Mouse (Mus musculus) adrenal gland, adult 8-10 months (tissue): ENCODE results near the gene Nectin1. TPM values are rescaled to one million over a fixed set of nuclear protein-coding genes. Genes with fewer than 3 reads are reported as not detected.

ENCODE experiments used
- DNase-seq: peaks from one replicate; pipeline ENCODE4 v3.0.0; 2022
- total RNA-seq, 4 experiments: library from RNA; stranded (reverse); gene quantifications; 2 replicates each; pipeline ENCODE4 v1.2.4; 2022

Gene Nectin1
- total RNA-seq: 10 to 100 TPM; 39.3 to 61.3 (median 50.2) TPM

GRCm38 (mm10) chr9:43743647-43744137 lies at the start of gene Nectin1:
Nectin1 (plus strand) TSS chr9:43743984.
- peak; percentile 85 for DNase-seq

GRCm38 (mm10) chr9:43698080-43698712 lies 45.6 kb upstream of the Nectin1 start:
- DNase-seq: no peak

DNA sequence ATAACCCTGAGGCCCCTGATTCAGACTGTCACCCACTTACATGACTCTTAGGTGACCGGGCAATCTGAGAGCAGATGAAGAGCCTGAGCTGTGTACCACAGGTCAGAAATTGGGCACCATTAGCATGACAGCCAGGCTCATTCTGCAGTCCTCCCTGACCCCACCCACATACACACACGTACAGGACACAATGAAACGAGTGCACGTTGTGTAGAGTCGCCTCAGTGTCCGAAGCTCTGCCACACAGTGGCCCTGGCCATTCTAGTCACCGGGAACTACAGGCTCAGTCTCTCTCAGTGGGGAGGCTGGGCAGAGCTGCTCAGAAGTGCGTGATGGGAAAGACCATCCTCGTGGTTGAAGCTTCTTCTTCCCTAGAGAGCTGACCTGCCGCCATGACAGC lies 44.9 kb upstream of the Nectin1 start:
- DNase-seq: no peak

GRCm38 (mm10) chr9:43699417-43700225 lies 44.2 kb upstream of the Nectin1 start:
- DNase-seq: no peak

DNA sequence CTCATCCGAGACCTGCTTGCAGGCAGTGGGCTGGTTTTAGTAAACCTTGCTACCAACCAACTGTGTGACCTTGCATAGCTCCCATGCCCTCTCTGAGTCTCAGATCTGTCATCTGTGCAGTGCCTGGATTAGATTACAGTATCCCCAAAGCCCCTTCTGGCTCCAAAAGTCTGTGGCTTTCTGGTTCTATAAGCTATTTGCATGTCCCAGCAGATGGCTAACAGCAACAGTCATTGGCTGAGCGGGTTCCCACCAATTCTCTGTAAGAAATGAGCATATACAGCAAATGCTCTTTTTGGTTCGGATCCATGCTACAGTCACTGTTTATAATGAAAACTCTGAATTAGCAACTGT lies 43.6 kb upstream of the Nectin1 start:
- DNase-seq: no peak

GRCm38 (mm10) chr9:43701748-43702147 lies 42.0 kb upstream of the Nectin1 start:
- no peak for DNase-seq

GRCm38 (mm10) chr9:43707571-43707970 lies 36.2 kb upstream of the Nectin1 start:
- DNase-seq: no peak

- DNase-seq: peak; percentile 69
Observed at GRCm38 (mm10) chr9:43708715-43709114, 35.1 kb upstream of the Nectin1 start.

DNA sequence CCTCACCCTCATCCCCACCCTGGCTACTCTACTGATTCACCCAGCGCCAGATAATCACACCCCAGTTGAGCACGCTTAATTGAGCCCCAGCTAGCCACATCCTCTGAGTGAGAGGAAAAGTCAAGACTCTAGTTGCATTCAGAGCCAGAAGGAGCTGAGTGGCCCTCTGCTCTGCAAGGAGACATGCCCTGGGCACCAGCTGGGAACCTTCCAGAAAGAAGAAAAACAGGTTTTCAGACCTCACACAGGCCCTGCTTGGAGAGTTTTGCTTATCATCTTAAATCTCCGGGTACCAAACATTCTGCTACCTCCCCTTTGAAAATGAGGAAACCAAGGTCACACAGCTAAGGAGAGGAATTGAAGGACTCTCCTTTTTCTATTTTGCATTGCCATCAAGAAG lies 30.4 kb upstream of the Nectin1 start:
- DNase-seq: no peak

DNA sequence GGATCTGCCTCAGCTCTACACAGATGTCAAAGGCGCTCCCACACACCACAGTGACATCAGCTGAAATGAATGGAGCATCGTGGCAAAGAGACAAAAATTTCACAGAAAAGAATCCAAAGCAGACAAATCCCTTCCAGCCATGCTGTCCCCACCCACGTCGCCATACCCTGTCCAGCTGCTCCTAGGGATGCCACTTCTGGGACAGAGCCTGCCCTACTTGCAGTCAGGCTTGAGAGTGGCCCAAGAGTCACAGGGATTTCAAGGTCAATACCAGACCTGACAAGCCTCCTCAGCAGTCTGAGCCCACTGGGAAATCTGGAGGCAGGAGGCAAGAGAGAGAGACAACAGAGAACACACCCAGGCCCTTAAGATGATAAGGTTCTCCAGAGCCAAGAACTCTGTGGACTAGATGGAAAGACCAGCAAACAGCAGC lies 24.4 kb upstream of the Nectin1 start:
- DNase-seq: no peak

GRCm38 (mm10) chr9:43720046-43720445 lies 23.7 kb upstream of the Nectin1 start:
- DNase-seq: no peak

DNA sequence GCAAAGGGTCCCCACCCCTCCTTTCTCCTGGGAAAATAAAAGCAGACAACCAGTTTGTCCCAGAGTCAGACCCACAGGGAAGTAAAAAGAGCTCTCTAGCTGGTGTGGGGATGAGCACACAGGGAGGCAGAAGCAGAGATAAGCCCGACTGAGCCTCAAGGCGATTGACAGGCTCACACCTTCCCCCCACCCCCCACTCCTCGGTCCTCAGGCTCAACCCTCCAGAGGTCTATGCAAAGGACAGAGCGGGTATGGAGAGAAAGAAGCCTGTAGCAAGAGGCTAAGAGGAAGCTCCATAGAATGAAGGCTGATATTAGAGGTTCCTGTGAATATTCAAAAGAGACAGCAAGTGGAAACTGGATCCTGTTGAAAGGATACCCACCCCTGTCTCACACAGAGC lies 19.7 kb upstream of the Nectin1 start:
- DNase-seq: no peak

GRCm38 (mm10) chr9:43729450-43730266 lies 14.1 kb upstream of the Nectin1 start:
- no peak for DNase-seq

DNA sequence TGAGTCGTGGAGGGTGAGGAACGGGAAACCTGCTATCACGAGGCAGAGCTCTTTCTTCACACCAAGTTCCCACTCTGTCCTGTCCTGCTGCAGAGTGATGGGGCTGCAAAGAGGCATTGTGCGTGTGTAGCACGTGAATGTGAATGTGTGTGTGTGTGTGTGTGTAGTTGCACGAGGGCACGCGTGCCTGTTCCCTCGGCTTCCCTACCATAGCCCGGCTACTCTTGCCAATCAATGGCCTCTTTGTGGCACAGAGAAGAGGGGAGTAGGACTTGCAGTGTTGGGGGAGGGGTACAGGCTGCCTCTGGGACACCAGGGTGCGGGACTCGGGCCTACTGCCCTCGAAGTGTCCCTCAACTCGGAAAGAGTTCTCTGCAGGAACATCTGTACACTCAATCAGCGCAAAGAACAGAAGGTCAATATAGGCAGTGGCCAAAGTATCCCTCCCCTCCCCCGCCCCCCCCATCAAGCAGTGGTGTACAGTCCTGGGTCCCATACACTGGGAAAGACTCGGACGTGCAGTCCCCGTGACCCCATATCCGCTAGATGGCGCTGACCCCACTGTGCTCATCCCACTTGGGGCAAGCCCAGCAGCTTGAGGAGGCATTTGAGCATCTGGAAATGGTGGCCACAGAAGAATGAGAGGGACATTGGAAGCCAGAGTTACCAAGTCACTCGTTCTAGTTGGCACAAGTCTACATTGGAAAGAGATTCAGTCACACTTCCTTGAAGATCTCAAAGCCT lies 13.3 kb upstream of the Nectin1 start:
- peak; percentile 41 for DNase-seq

DNA sequence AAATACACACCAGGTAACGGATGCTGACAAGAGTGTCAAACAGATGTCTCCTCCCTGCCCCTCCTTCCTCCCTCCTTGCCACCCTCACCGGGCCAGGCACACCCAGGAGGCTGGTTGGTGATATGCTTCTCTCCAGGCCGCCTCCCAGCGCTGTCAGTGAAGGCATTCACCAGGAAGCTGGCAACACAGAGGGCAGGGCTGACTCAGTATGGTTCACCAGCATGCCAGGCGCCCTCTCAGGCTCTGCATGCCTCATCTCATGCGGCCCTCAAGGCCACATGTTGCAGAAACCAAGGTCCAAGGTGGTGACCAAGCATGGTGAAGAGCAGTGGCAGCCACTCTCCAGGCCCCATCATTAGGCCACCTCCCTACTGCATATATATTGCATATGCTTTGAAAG lies 11.9 kb upstream of the Nectin1 start:
- DNase-seq: peak; percentile 77

DNA sequence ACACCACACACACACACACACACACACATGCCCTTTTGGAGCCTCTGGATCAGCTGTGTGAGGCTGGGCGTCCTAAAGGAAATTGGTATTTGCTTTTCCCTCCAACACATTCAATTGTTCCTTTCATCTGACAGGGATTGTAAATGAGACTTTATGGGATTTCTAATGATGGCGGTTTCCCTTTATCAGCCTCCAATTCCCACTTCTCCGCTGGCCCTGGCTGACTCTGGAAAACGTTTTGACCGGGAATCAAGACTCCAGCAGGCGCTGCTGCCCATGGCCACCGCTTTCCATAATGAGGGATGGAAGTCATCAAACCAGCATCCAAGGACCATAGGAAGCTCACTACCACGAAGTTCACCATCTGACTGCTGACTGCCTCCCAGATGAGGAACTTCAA lies 11.1 kb upstream of the Nectin1 start:
- DNase-seq: no peak

GRCm38 (mm10) chr9:43734952-43735351 lies 8.8 kb upstream of the Nectin1 start:
- no peak for DNase-seq

DNA sequence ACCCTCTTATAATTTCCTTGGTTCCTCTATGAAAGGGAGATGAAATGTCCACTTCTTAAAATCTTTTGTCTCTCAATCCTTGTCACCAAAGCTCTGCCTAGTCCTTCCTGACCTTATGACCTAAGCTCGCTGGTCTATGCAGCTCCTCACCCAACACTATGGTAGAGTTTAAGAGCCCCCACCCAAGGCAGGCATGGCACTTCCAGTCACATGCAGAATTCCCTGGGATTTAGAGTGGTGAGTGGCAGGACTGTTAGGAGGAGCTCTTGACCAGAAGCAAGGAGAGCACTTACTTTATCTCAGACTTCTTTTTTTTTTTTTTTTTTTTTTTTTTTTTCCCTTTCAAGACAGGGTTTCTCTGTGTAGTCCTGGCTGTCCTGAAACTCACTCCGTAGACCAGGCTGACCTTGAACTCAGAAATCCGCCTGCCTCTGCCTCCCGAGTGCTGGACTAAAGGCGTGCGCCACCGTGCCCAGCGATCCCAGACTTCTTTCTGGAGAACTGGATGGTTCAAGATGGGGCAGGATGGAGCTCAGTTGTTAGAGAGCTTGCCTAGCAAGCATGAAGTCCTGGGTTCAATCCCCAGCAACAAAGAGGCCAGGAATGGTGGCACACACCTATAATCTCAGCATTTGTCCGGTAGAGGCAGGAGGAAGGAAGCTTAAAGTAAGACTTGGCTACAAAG lies 7.6 kb upstream of the Nectin1 start:
- DNase-seq: no peak

- DNase-seq: no peak
Observed at GRCm38 (mm10) chr9:43737331-43737730, 6.5 kb upstream of the Nectin1 start.

DNA sequence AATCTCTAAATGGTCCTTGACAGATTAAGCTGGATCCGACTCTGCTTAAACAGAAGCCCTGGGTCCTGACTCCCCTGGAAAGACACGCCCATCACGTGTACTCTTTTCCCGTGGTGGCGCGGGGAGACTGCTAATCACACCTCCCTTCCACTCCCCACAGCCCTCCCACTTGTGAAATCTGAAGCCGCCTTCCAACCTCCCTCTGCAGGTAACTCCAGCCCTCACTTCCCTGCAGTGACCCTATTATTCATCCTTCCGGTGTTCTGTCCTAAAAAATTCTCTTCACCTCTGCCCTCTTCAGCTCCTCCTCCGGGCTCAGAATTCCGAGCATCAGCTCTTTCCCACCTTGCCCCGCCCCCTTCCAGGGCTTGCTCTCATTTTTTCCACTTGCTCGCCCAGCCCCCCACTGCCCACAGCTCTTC lies 5.9 kb upstream of the Nectin1 start:
- no peak for DNase-seq

DNA sequence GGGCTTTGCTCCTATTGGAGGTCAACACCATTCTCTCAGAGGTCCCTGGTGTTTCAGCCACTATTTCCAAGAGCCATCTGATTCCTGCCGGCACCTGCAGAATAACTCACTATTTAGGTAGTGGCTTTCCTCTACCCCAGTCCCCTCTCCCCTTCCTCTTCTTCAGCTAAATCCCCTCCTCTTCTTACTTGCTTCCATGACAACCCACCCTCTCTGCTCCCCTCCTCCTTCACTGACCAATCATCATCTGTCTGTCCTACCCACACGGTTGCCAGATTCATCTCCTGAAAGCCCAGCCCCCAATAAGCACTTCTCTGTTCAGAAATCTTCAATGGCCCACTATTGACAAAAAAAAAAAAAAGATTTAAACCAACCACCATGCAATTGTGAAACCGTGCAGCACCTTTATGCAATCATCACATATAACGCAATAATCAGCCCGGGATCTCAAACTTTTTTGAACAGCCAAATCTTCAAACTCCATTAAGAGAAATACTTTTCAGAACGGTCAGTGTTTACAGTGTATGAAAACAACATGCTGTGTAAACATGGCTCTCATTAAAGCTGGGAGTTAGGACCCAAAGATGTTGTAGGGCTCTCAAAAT lies 5.2 kb upstream of the Nectin1 start:
- no peak for DNase-seq
